Mouse (Mus musculus): ENCODE results near the gene Dennd2a. TPM values are rescaled to one million over a fixed set of nuclear protein-coding genes. Genes with fewer than 3 reads are reported as not detected.

Gene Dennd2a
- total RNA-seq (2014; fragmentation: Nextera tagmentation) (0.13 TPM in 1 of 2 replicates, not detected in the other), total RNA-seq (2017) (0.15 and 0.52 TPM in 2 replicates)

GRCm38 (mm10) chr6:39557723-39558261, at the start of gene Dennd2a:
TSS of gene Dennd2a (minus strand) at chr6:39557867.
- ATAC-seq (replicated peaks; ENCODE audit: poor library complexity, severe bottlenecking) = peak; percentile 62

GRCm38 (mm10) chr6:39607365-39607764, 49.7 kb upstream of the Dennd2a start:
- no peak for ATAC-seq (replicated peaks; ENCODE audit: poor library complexity, severe bottlenecking)

GRCm38 (mm10) chr6:39606862-39607261, 49.2 kb upstream of the Dennd2a start:
- 0 out of 2 replicates have a peak, but pooled peaks have one; percentile 27 for ATAC-seq (replicated peaks; ENCODE audit: poor library complexity, severe bottlenecking)

- no peak for ATAC-seq (replicated peaks; ENCODE audit: poor library complexity, severe bottlenecking)
These were observed 48.4 kb upstream of the Dennd2a start for GRCm38 (mm10) chr6:39606056-39606455.

- no peak for ATAC-seq (replicated peaks; ENCODE audit: poor library complexity, severe bottlenecking)
These were observed 46.9 kb upstream of the Dennd2a start for GRCm38 (mm10) chr6:39604565-39604964.

- ATAC-seq (replicated peaks; ENCODE audit: poor library complexity, severe bottlenecking) = peak; percentile 46
These were observed 44.2 kb upstream of the Dennd2a start for GRCm38 (mm10) chr6:39601828-39602227.

GRCm38 (mm10) chr6:39600851-39601250, 43.2 kb upstream of the Dennd2a start:
- no peak for ATAC-seq (replicated peaks; ENCODE audit: poor library complexity, severe bottlenecking)

GRCm38 (mm10) chr6:39592401-39593214, 34.9 kb upstream of the Dennd2a start, which contains the start of gene Ndufb2:
TSS of gene Ndufb2 (plus strand) at chr6:39592574.
- peak; percentile 97 for ATAC-seq (replicated peaks; ENCODE audit: poor library complexity, severe bottlenecking)

GRCm38 (mm10) chr6:39591481-39591880, 33.8 kb upstream of the Dennd2a start:
- no peak for ATAC-seq (replicated peaks; ENCODE audit: poor library complexity, severe bottlenecking)

GRCm38 (mm10) chr6:39585517-39585916, 27.9 kb upstream of the Dennd2a start, which contains the start of gene Gm42420:
TSS of gene Gm42420 (plus strand) at chr6:39585753.
- no peak for ATAC-seq (replicated peaks; ENCODE audit: poor library complexity, severe bottlenecking)

GRCm38 (mm10) chr6:39581087-39581784, 23.6 kb upstream of the Dennd2a start:
- ATAC-seq (replicated peaks; ENCODE audit: poor library complexity, severe bottlenecking) = no peak

- ATAC-seq (replicated peaks; ENCODE audit: poor library complexity, severe bottlenecking) = no peak
These were observed 22.9 kb upstream of the Dennd2a start for GRCm38 (mm10) chr6:39580558-39580957.

- ATAC-seq (replicated peaks; ENCODE audit: poor library complexity, severe bottlenecking) = no peak
These were observed 21.9 kb upstream of the Dennd2a start for GRCm38 (mm10) chr6:39579552-39579951.

- no peak for ATAC-seq (replicated peaks; ENCODE audit: poor library complexity, severe bottlenecking)
These were observed 17.3 kb upstream of the Dennd2a start for GRCm38 (mm10) chr6:39574951-39575350.

GRCm38 (mm10) chr6:39574555-39574869, 16.8 kb upstream of the Dennd2a start:
- ATAC-seq (replicated peaks; ENCODE audit: poor library complexity, severe bottlenecking) = peak; percentile 10; the same call in 1 of the 2 replicates

- ATAC-seq (replicated peaks; ENCODE audit: poor library complexity, severe bottlenecking) = peak; percentile 94
These were observed 16.3 kb upstream of the Dennd2a start, which contains the start of gene Adck2 for GRCm38 (mm10) chr6:39573791-39574554. TSS of gene Adck2 (plus strand) at chr6:39573873.

- ATAC-seq (replicated peaks; ENCODE audit: poor library complexity, severe bottlenecking) = no peak
These were observed 12.8 kb upstream of the Dennd2a start for GRCm38 (mm10) chr6:39570426-39570825.

- peak; percentile 73 for ATAC-seq (replicated peaks; ENCODE audit: poor library complexity, severe bottlenecking)
These were observed 9.9 kb upstream of the Dennd2a start for GRCm38 (mm10) chr6:39567528-39567927.

GRCm38 (mm10) chr6:39562166-39563015, 4.7 kb upstream of the Dennd2a start:
- peak; percentile 83 for ATAC-seq (replicated peaks; ENCODE audit: poor library complexity, severe bottlenecking)

All from granulocyte monocyte progenitor cell, adult 5-6 weeks (primary cell).